Mouse (Mus musculus) myocyte (in vitro differentiated cells): ENCODE data around the gene Senp8. TPM values are rescaled to one million over a fixed set of nuclear protein-coding genes. Genes with fewer than 3 reads are reported as not detected.

Experiments used
- H3K27me3 ChIP-seq: one replicate; pipeline ENCODE4 v1.6.1; 2011; ENCODE audit not compliant: control insufficient read depth, insufficient read depth, insufficient read length
- H3K36me3 ChIP-seq: one replicate; pipeline ENCODE4 v1.6.1; 2011; ENCODE audit not compliant: control insufficient read depth, insufficient read depth
- H3K4me2 ChIP-seq: one replicate; pipeline ENCODE4 v1.6.1; 2011; ENCODE audit warnings: low read depth, control low read depth
- H3K4me3 ChIP-seq: one replicate; pipeline ENCODE4 v1.5.1; 2011; ENCODE audit warnings: mild to moderate bottlenecking, control low read depth, moderate library complexity
- H3K79me2 ChIP-seq: one replicate; pipeline ENCODE4 v1.6.1; 2011; ENCODE audit not compliant: control insufficient read depth, insufficient read depth
- H3ac ChIP-seq: one replicate; pipeline ENCODE4 v1.6.1; 2011; ENCODE audit not compliant: control insufficient read depth, insufficient read length
- MYOG ChIP-seq, 3 experiments: IDR thresholded peaks; one replicate each; pipeline ENCODE4 v1.6.1; 2011; ENCODE audit warnings: control low read depth in 2 of 3, low read depth in 2 of 3, mild to moderate bottlenecking in 2 of 3; ENCODE audit not compliant: insufficient read length in 2 of 3, control insufficient read depth in 1 of 3, insufficient read depth in 1 of 3
- POLR2A ChIP-seq: IDR thresholded peaks from one replicate; pipeline ENCODE4 v1.6.1; 2011; ENCODE audit warnings: low read depth, mild to moderate bottlenecking, control low read depth, moderate library complexity; ENCODE audit not compliant: insufficient read length
- SRF ChIP-seq: IDR thresholded peaks from one replicate; pipeline ENCODE4 v1.6.1; 2011; ENCODE audit warnings: low read depth; ENCODE audit not compliant: control insufficient read depth, insufficient read length
- TCF3 ChIP-seq: IDR thresholded peaks from one replicate; pipeline ENCODE4 v1.6.1; 2011; ENCODE audit warnings: low read depth, control low read depth; ENCODE audit not compliant: insufficient read length
- USF1 ChIP-seq: IDR thresholded peaks from one replicate; pipeline ENCODE4 v1.6.1; 2011; ENCODE audit warnings: low read depth, mild to moderate bottlenecking, control low read depth, moderate library complexity
- polyA plus RNA-seq: library from polyadenylated mRNA; unstranded; fragments of >200 nt; fragmentation: generic; extraction: Trizol; gene quantifications from one replicate; pipeline ENCODE4 v1.2.1, GENCODE M21; 2012; ENCODE audit warnings: missing spikeins

Gene Senp8
- polyA plus RNA-seq, 1 experiment, result 2.6 TPM

GRCm38 (mm10) chr9:59687416-59688046, 63.0 kb downstream of the Senp8 start:
- no peak for TF ChIP-seq USF1
- no peak for TF ChIP-seq TCF3
- TF ChIP-seq MYOG (IDR thresholded peaks at IDR 0.05; ENCODE audit: control insufficient read depth in 1 of 3, insufficient read depth in 1 of 3, insufficient read length in 2 of 3, low read depth in 2 of 3), result no peak
- TF ChIP-seq SRF, result no peak
- no peak for TF ChIP-seq POLR2A
- Histone ChIP-seq H3ac (no peak overlapping the region), H3K79me2 (no peaks in the 10 kb centered on the region), H3K27me3 (no peaks in the 10 kb centered on the region), H3K36me3 (no peaks in the 10 kb centered on the region), H3K4me3 (no peak overlapping the region), H3K4me2 (peak overlapping the region; percentile 21)

Other genes starting within 250 kb of the Senp8 start
- gene Hexa, start 211.2 kb downstream of the Senp8 start, polyA plus RNA-seq, result 131 TPM
- 1.2 TPM for gene Tmem202, start 210.9 kb downstream of the Senp8 start, polyA plus RNA-seq
- not detected for gene Celf6, start 172.8 kb downstream of the Senp8 start, polyA plus RNA-seq
- gene Parp6, start 133.4 kb downstream of the Senp8 start, polyA plus RNA-seq, result 11.4 TPM
- 3,717 TPM for gene Pkm, start 94.3 kb downstream of the Senp8 start, polyA plus RNA-seq
- gene Gramd2, start 70.6 kb downstream of the Senp8 start, polyA plus RNA-seq, result 1.5 TPM
- 3.5 TPM for gene Myo9a, start 186 bp upstream of the Senp8 start, polyA plus RNA-seq
- not detected for gene Nr2e3, start 209.9 kb upstream of the Senp8 start, polyA plus RNA-seq